Mouse (Mus musculus): ENCODE results near the gene Egr4. TPM values are rescaled to one million over a fixed set of nuclear protein-coding genes. Genes with fewer than 3 reads are reported as not detected.

The Egr4 gene
- polyA plus RNA-seq, 1 experiment from 2014 or later: not detected

DNA sequence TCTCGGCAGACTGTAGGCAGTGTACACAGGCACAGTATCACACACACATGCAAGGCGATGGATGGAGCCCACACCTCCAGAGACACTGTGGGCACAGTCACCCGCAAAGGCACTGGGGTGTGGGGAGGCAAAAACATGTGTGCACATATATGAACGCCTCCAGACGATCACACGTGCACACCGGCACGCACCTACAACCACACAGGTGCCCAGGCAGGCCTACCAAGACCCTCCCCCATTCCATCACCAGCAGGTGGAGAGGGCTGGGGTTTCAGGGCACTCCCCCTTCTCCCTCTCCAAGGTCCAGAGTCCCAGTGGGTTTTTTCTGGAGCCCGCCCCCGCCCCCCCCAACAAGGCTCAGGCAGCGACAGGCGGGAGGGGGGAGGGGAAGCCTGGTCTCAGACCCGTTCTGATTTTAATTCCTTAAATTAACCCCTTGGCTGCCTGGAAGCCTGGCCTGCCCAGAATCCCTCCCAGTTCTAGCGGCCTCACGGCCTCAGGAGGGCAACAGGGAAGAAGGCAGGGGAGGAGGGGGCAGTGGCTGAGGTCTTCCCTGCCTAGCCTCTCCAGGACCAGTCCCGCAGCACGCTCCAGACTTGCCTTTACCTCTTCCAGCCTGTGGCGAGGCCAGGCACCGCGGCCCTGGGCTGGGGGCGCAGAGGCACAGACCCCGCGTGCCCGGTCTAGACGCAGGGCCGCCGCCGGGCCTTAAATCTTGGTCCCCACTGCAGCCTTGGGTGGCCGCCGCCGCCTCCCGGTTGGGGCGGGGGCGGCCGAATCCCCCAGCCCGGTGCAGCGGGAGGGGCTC, 11.1 kb downstream of the Egr4 start:
- Histone ChIP-seq H3K27me3 (ENCODE audit: control insufficient read depth, insufficient read depth, low read length) (no peaks in the 10 kb centered on the region; the same call in 1 of the 2 replicates), H3K4me3 (ENCODE audit: low read depth, low read length) (peak overlapping the region; percentile 58), H3K27ac (ENCODE audit: low read length) (no peak overlapping the region), H3K4me1 (ENCODE audit: control insufficient read depth, insufficient read depth, low read length) (no peaks in the 10 kb centered on the region; the same call in 1 of the 2 replicates), H3K36me3 (ENCODE audit: control insufficient read depth, insufficient read depth, low read length) (no peaks in the 10 kb centered on the region), H3K9ac (replicated peaks; ENCODE audit: low read depth, low read length) (no peak overlapping the region; the same call in 1 of the 2 replicates), H3K9me3 (ENCODE audit: control insufficient read depth, low read depth, low read length) (no peaks in the 10 kb centered on the region), H3K4me2 (replicated peaks; ENCODE audit: low read depth, low read length) (peak overlapping the region; percentile 87)
- ATAC-seq (ENCODE audit: insufficient number of reproducible peaks, insufficient read depth, low FRiP score, low read depth): peak; percentile 72
- 2% methylated on average over 37 of the region's 37 CpGs for WGBS

DNA sequence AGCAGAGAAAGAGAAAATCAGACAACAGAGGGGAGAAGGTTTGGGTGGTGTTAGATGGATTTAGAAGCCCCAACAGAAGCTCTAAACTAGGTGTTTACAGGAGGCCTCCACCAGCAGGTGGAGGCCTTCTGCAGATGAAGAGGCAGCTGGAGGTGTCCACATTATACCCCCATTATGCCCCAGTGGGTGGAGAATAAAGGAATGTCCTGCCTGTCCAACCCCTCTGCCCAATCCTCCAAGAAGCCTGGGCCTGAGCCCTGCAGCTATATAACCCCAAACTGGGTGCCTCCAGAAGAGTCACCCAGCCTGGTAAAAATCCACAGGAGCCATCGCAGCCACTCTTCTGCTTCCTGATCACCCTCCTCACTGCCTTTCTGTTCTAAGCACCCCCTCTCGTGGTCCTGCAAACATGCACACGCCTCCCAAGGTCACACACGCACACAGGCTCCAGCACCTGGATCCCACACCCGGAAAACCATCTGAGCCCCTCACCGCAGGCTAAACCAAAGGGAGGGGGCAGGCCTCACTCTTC, 11.8 kb downstream of the Egr4 start:
- H3K27ac ChIP-seq (ENCODE audit: low read length): no peak overlapping the region
- WGBS: 18% methylated on average over 6 of the region's 6 CpGs
- no peaks in the 10 kb centered on the region; the same call in 1 of the 2 replicates for H3K4me1 ChIP-seq (ENCODE audit: control insufficient read depth, insufficient read depth, low read length)

DNA sequence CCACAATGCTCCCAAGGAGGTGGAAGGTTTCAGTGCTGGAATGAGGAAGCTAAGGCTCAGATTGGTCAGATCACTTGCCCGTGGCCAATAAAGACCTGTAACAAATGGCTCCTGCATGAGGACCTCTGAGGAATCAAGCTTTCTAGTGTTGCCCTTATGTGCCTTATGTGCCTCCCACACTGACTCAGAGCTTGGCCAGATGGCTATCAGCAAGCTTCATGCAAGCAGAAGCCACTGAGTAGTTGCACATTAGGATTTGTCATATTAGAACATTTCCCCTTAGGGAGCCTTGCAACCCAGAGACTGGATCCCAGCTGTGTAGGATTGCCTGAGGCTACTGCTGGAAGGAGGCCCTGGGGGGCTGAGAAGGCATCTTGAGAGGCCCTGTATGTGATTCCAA, 13.0 kb downstream of the Egr4 start:
- H3K9me3 ChIP-seq (ENCODE audit: control insufficient read depth, low read depth, low read length): no peaks in the 10 kb centered on the region
- ATAC-seq (ENCODE audit: insufficient number of reproducible peaks, insufficient read depth, low FRiP score, low read depth): no peak
- 73% methylated on average over 1 of the region's 1 CpGs for WGBS
- H3K27ac ChIP-seq (ENCODE audit: low read length): no peak overlapping the region
- H3K36me3 ChIP-seq (ENCODE audit: control insufficient read depth, insufficient read depth, low read length): no peaks in the 10 kb centered on the region
- no peak overlapping the region for H3K4me2 ChIP-seq (replicated peaks; ENCODE audit: low read depth, low read length)
- H3K4me3 ChIP-seq (ENCODE audit: low read depth, low read length): no peak overlapping the region
- H3K9ac ChIP-seq (replicated peaks; ENCODE audit: low read depth, low read length): no peak overlapping the region
- no peaks in the 10 kb centered on the region; the same call in 1 of the 2 replicates for H3K27me3 ChIP-seq (ENCODE audit: control insufficient read depth, insufficient read depth, low read length)
- H3K4me1 ChIP-seq (ENCODE audit: control insufficient read depth, insufficient read depth, low read length): no peaks in the 10 kb centered on the region; the same call in 1 of the 2 replicates

More for the DNA sequence above, 11.8 kb downstream of the Egr4 start:
- H3K4me2 ChIP-seq (replicated peaks; ENCODE audit: low read depth, low read length): peak overlapping the region; percentile 87
- no peaks in the 10 kb centered on the region for H3K9me3 ChIP-seq (ENCODE audit: control insufficient read depth, low read depth, low read length)
- no peaks in the 10 kb centered on the region; the same call in 1 of the 2 replicates for H3K27me3 ChIP-seq (ENCODE audit: control insufficient read depth, insufficient read depth, low read length)
- peak overlapping the region; percentile 58 for H3K4me3 ChIP-seq (ENCODE audit: low read depth, low read length)
- H3K9ac ChIP-seq (replicated peaks; ENCODE audit: low read depth, low read length): no peak overlapping the region
- no peaks in the 10 kb centered on the region for H3K36me3 ChIP-seq (ENCODE audit: control insufficient read depth, insufficient read depth, low read length)
- ATAC-seq (ENCODE audit: insufficient number of reproducible peaks, insufficient read depth, low FRiP score, low read depth): no peak

DNA sequence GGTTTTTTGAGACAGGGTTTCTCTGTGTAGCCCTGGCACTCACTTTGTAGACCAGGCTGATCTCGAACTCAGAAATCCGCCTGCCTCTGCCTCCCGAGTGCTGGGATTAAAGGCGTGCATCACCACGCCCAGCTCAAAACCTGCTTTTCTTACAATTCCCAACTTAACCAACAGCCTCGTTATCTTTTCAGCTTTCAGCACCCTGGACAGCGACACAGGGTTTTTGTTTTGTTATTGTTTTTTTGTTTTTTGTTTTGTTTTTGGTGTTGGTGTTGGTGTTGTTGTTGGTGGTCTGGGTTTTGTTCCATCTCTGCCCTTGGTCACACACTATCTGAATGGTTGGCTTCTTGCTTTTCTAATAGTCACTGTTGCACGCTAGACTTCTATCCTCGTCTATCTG, 15.2 kb downstream of the Egr4 start:
- no peak for ATAC-seq (ENCODE audit: insufficient number of reproducible peaks, insufficient read depth, low FRiP score, low read depth)
- Histone ChIP-seq H3K27me3 (ENCODE audit: control insufficient read depth, insufficient read depth, low read length) (no peaks in the 10 kb centered on the region), H3K4me1 (ENCODE audit: control insufficient read depth, insufficient read depth, low read length) (no peaks in the 10 kb centered on the region; the same call in 1 of the 2 replicates), H3K9me3 (ENCODE audit: control insufficient read depth, low read depth, low read length) (no peaks in the 10 kb centered on the region), H3K4me3 (ENCODE audit: low read depth, low read length) (no peak overlapping the region), H3K9ac (replicated peaks; ENCODE audit: low read depth, low read length) (no peak overlapping the region), H3K4me2 (replicated peaks; ENCODE audit: low read depth, low read length) (no peak overlapping the region), H3K27ac (ENCODE audit: low read length) (no peak overlapping the region), H3K36me3 (ENCODE audit: control insufficient read depth, insufficient read depth, low read length) (no peaks in the 10 kb centered on the region)
- WGBS: 59% methylated on average over 9 of the region's 9 CpGs

DNA sequence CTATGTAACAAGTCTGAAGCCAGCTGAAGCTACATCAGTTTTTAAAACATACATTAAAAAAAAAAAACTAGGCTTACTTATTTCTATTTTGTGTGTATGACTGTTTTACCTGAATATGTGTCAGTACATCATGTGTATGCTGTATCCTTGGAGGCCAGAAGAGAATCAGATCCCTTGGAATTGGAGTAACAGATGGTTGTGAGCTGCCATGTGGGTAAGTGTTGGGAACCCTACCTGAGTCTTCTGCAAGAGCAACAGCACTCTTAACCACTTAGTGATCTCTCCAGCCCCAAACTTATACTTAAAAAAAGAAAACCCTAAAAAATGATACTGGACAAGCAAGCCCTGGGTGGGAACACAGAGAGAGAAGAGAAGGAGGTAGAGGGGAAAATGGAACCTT, 16.4 kb downstream of the Egr4 start:
- Histone ChIP-seq H3K27me3 (ENCODE audit: control insufficient read depth, insufficient read depth, low read length) (no peaks in the 10 kb centered on the region), H3K4me1 (ENCODE audit: control insufficient read depth, insufficient read depth, low read length) (no peaks in the 10 kb centered on the region), H3K9ac (replicated peaks; ENCODE audit: low read depth, low read length) (no peak overlapping the region), H3K36me3 (ENCODE audit: control insufficient read depth, insufficient read depth, low read length) (no peaks in the 10 kb centered on the region), H3K9me3 (ENCODE audit: control insufficient read depth, low read depth, low read length) (no peaks in the 10 kb centered on the region), H3K4me3 (ENCODE audit: low read depth, low read length) (no peak overlapping the region), H3K27ac (ENCODE audit: low read length) (no peak overlapping the region), H3K4me2 (replicated peaks; ENCODE audit: low read depth, low read length) (no peak overlapping the region)
- ATAC-seq (ENCODE audit: insufficient number of reproducible peaks, insufficient read depth, low FRiP score, low read depth): no peak

DNA sequence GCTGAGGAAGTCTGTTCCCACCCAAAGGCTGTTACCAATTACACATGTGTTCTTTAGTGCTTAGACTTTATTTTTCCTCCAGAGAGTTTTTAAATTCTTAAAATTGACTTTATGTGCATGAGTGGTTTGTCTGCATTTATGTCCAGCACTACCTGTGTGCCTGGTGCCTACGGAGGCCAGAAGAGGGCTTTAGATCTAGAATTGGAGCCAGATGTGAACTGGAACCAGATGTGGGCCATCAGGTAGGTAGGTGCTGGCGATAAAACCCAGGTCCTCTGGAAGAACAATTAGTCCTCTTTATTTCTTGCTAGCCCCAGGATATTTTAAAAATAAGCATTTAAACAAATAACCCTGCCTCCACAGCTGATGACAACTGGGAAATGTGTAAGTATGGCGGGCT, 21.8 kb downstream of the Egr4 start:
- no peaks in the 10 kb centered on the region for H3K9me3 ChIP-seq (ENCODE audit: control insufficient read depth, low read depth, low read length)
- no peak overlapping the region for H3K27ac ChIP-seq (ENCODE audit: low read length)
- H3K27me3 ChIP-seq (ENCODE audit: control insufficient read depth, insufficient read depth, low read length): 0 out of 2 replicates have a peak, but pooled peaks cover under 1% of the 10 kb centered on the region
- no peak for ATAC-seq (ENCODE audit: insufficient number of reproducible peaks, insufficient read depth, low FRiP score, low read depth)
- H3K4me3 ChIP-seq (ENCODE audit: low read depth, low read length): no peak overlapping the region
- no peaks in the 10 kb centered on the region for H3K4me1 ChIP-seq (ENCODE audit: control insufficient read depth, insufficient read depth, low read length)
- no peak overlapping the region for H3K4me2 ChIP-seq (replicated peaks; ENCODE audit: low read depth, low read length)
- no peak overlapping the region for H3K9ac ChIP-seq (replicated peaks; ENCODE audit: low read depth, low read length)
- WGBS: 82% methylated on average over 3 of the region's 3 CpGs
- no peaks in the 10 kb centered on the region for H3K36me3 ChIP-seq (ENCODE audit: control insufficient read depth, insufficient read depth, low read length)

DNA sequence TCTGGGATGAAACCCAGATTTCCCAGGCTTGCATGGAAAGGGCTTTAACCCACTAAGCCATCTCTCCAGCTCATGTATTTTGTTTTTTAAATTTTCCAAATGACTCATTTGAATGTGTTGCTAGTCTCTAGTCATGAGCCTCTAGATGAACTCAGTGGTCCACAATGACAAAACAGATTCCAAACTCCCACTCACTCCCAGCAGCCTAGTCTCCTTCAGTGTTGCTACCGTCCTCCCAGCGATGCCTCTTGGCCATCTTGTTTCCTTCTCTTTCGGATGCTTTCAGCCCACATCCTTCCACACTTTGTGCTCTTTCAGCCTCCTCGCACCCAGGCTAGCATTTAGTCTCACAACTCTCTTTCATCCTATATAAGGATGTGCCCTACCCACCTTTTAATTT, 23.1 kb downstream of the Egr4 start:
- ATAC-seq (ENCODE audit: insufficient number of reproducible peaks, insufficient read depth, low FRiP score, low read depth): no peak
- H3K9ac ChIP-seq (replicated peaks; ENCODE audit: low read depth, low read length): no peak overlapping the region
- no peak overlapping the region for H3K4me3 ChIP-seq (ENCODE audit: low read depth, low read length)
- no peaks in the 10 kb centered on the region for H3K36me3 ChIP-seq (ENCODE audit: control insufficient read depth, insufficient read depth, low read length)
- no peak overlapping the region for H3K27ac ChIP-seq (ENCODE audit: low read length)
- H3K9me3 ChIP-seq (ENCODE audit: control insufficient read depth, low read depth, low read length): no peaks in the 10 kb centered on the region
- no peaks in the 10 kb centered on the region for H3K4me1 ChIP-seq (ENCODE audit: control insufficient read depth, insufficient read depth, low read length)
- H3K27me3 ChIP-seq (ENCODE audit: control insufficient read depth, insufficient read depth, low read length): 0 out of 2 replicates have a peak, but pooled peaks cover 13% of the 10 kb centered on the region
- no peak overlapping the region for H3K4me2 ChIP-seq (replicated peaks; ENCODE audit: low read depth, low read length)
- WGBS: 87% methylated on average over 4 of the region's 4 CpGs

DNA sequence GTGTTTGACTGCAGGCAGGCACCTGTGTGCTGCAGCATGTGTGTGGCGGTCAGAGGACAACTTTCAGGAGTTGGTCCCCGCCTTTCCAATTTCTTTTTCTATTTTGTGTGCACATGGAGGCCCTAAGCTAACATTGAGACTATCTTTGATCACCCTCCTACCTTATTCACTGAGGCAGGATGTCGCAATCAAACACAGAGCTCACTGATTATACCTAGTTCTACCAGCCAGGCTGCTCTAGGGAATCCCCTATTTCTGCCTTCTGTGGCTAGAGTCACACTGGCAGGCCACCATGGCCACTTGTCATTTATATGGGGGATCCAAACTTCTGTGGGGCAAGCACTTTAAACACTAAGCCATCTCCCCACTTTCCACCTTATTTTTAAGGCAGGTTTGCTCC, 23.7 kb downstream of the Egr4 start:
- 73% methylated on average over 3 of the region's 3 CpGs for WGBS
- no peak overlapping the region for H3K9ac ChIP-seq (replicated peaks; ENCODE audit: low read depth, low read length)
- no peaks in the 10 kb centered on the region for H3K9me3 ChIP-seq (ENCODE audit: control insufficient read depth, low read depth, low read length)
- H3K4me1 ChIP-seq (ENCODE audit: control insufficient read depth, insufficient read depth, low read length): no peaks in the 10 kb centered on the region
- H3K27me3 ChIP-seq (ENCODE audit: control insufficient read depth, insufficient read depth, low read length): peaks cover 16% of the 10 kb centered on the region; the same call in 1 of the 2 replicates
- H3K36me3 ChIP-seq (ENCODE audit: control insufficient read depth, insufficient read depth, low read length): no peaks in the 10 kb centered on the region
- no peak overlapping the region for H3K4me3 ChIP-seq (ENCODE audit: low read depth, low read length)
- ATAC-seq (ENCODE audit: insufficient number of reproducible peaks, insufficient read depth, low FRiP score, low read depth): peak; percentile 82
- 0 out of 2 replicates have a peak overlapping the region, but pooled peaks have one; percentile 15 for H3K4me2 ChIP-seq (replicated peaks; ENCODE audit: low read depth, low read length)
- H3K27ac ChIP-seq (ENCODE audit: low read length): no peak overlapping the region

All from stomach, embryonic 14.5 days (tissue).